Mouse (Mus musculus) hindbrain, embryonic 16.5 days (tissue): ENCODE results near the gene Tas1r3. TPM values are rescaled to one million over a fixed set of nuclear protein-coding genes. Genes with fewer than 3 reads are reported as not detected.

Source experiments
- ATAC-seq: fragments of 200-750 bp; cut with Nextera tagmentation; 2 replicates; pipeline ENCODE4 v1.8.0; 2017; ENCODE audit warnings: moderate TSS enrichment, moderate library complexity
- H3K27ac ChIP-seq: fragments of 300-500 bp; sonication (generic); 2 replicates; pipeline ENCODE4 v1.5.1; 2014; ENCODE audit warnings: low read depth, mild to moderate bottlenecking, control low read depth, low read length, moderate library complexity
- H3K27me3 ChIP-seq: fragments of 300-500 bp; sonication (generic); replicated peaks from 2 replicates; pipeline ENCODE4 v1.6.1; 2014; ENCODE audit warnings: low read length; ENCODE audit not compliant: control insufficient read depth, insufficient read depth
- H3K36me3 ChIP-seq: fragments of 300-500 bp; sonication (generic); 2 replicates; pipeline ENCODE4 v1.6.1; 2014; ENCODE audit warnings: mild to moderate bottlenecking, low read length, moderate library complexity, mixed read lengths; ENCODE audit not compliant: control insufficient read depth, insufficient read depth
- H3K4me1 ChIP-seq: fragments of 300-500 bp; sonication (generic); 2 replicates; pipeline ENCODE4 v1.6.1; 2014; ENCODE audit warnings: low read depth, low read length; ENCODE audit not compliant: control insufficient read depth, insufficient read depth
- H3K4me2 ChIP-seq: fragments of 300-500 bp; sonication (generic); 2 replicates; pipeline ENCODE4 v1.6.1; 2014; ENCODE audit warnings: mild to moderate bottlenecking, low read length, control low read depth, moderate library complexity
- H3K4me3 ChIP-seq: fragments of 300-500 bp; sonication (generic); 2 replicates; pipeline ENCODE4 v1.5.1; 2014; ENCODE audit warnings: mild to moderate bottlenecking, low read length, control low read depth, moderate library complexity
- H3K9ac ChIP-seq: fragments of 300-500 bp; sonication (generic); 2 replicates; pipeline ENCODE4 v1.6.1; 2014; ENCODE audit warnings: low read depth, mild to moderate bottlenecking, control low read depth, low read length, moderate library complexity
- H3K9me3 ChIP-seq: fragments of 300-500 bp; sonication (generic); 2 replicates; pipeline ENCODE4 v1.6.1; 2014; ENCODE audit warnings: mild to moderate bottlenecking, low read length, moderate library complexity; ENCODE audit not compliant: control insufficient read depth
- WGBS: fragments of 180-500 bp; shearing (Covaris S2); extraction: QIAGEN DNeasy Blood & Tissue Kit; methylation state at CpG from one replicate; pipeline ENCODE4 v1.1.7; 2014; 5-methylcytosine and 5-hydroxymethylcytosine counted together
- polyA plus RNA-seq: library from polyadenylated mRNA; unstranded; fragments of >200 nt; fragmentation: Nextera tagmentation; extraction: Ambion mirVana; gene quantifications from 2 replicates; pipeline ENCODE4 v1.2.1, GENCODE M21; 2015

Tas1r3 gene
- polyA plus RNA-seq, 1 experiment from 2014 or later: 0.29 TPM

GRCm38 (mm10) chr4:155899355-155899754 is 36.2 kb upstream of the Tas1r3 start:
- H3K4me2 ChIP-seq: no peak overlapping the region
- no peak overlapping the region for H3K9ac ChIP-seq
- H3K27me3 ChIP-seq: no peaks in the 10 kb centered on the region
- no peak overlapping the region for H3K4me3 ChIP-seq
- H3K4me1 ChIP-seq: peaks cover 14% of the 10 kb centered on the region
- H3K9me3 ChIP-seq: no peaks in the 10 kb centered on the region
- 96% methylated on average over 7 of the region's 7 CpGs for WGBS
- H3K27ac ChIP-seq: no peak overlapping the region
- H3K36me3 ChIP-seq: peaks cover 67% of the 10 kb centered on the region
- ATAC-seq: no peak

GRCm38 (mm10) chr4:155898318-155898717 is 35.2 kb upstream of the Tas1r3 start:
- Histone ChIP-seq H3K9ac (no peak overlapping the region), H3K4me1 (peaks cover 25% of the 10 kb centered on the region), H3K27me3 (no peaks in the 10 kb centered on the region), H3K36me3 (peaks cover 57% of the 10 kb centered on the region), H3K4me2 (no peak overlapping the region), H3K9me3 (no peaks in the 10 kb centered on the region), H3K4me3 (no peak overlapping the region), H3K27ac (no peak overlapping the region)
- 98% methylated on average over 2 of the region's 2 CpGs for WGBS
- no peak for ATAC-seq

GRCm38 (mm10) chr4:155896461-155896860 is 33.3 kb upstream of the Tas1r3 start:
- Histone ChIP-seq H3K4me3 (no peak overlapping the region), H3K9me3 (no peaks in the 10 kb centered on the region), H3K4me2 (no peak overlapping the region), H3K4me1 (peaks cover 31% of the 10 kb centered on the region), H3K36me3 (peaks cover 40% of the 10 kb centered on the region), H3K27me3 (no peaks in the 10 kb centered on the region), H3K9ac (no peak overlapping the region), H3K27ac (no peak overlapping the region)
- ATAC-seq: no peak
- WGBS: 98% methylated on average over 12 of the region's 12 CpGs

GRCm38 (mm10) chr4:155895826-155896225 is 32.7 kb upstream of the Tas1r3 start:
- H3K4me3 ChIP-seq: no peak overlapping the region
- H3K9me3 ChIP-seq: no peaks in the 10 kb centered on the region
- H3K27ac ChIP-seq: no peak overlapping the region
- H3K4me1 ChIP-seq: peaks cover 31% of the 10 kb centered on the region
- peaks cover 34% of the 10 kb centered on the region for H3K36me3 ChIP-seq
- WGBS: 94% methylated on average over 4 of the region's 4 CpGs
- H3K9ac ChIP-seq: no peak overlapping the region
- no peak for ATAC-seq
- peak overlapping the region; percentile 93 for H3K4me2 ChIP-seq
- H3K27me3 ChIP-seq: no peaks in the 10 kb centered on the region

GRCm38 (mm10) chr4:155895216-155895615 is 32.1 kb upstream of the Tas1r3 start:
- WGBS: 34% methylated on average over 6 of the region's 6 CpGs
- H3K9ac ChIP-seq: 0 out of 2 replicates have a peak overlapping the region, but pooled peaks have one; percentile 16
- ATAC-seq: no peak

GRCm38 (mm10) chr4:155894311-155894881 is 31.2 kb upstream of the Tas1r3 start:
- no peaks in the 10 kb centered on the region for H3K9me3 ChIP-seq
- peaks cover 41% of the 10 kb centered on the region for H3K4me1 ChIP-seq
- H3K4me2 ChIP-seq: peak overlapping the region; percentile 93
- no peaks in the 10 kb centered on the region for H3K27me3 ChIP-seq
- H3K36me3 ChIP-seq: peaks cover 21% of the 10 kb centered on the region
- WGBS: 14% methylated on average over 8 of the region's 8 CpGs
- peak overlapping the region; percentile 63 for H3K27ac ChIP-seq
- no peak for ATAC-seq
- peak overlapping the region; percentile 97 for H3K4me3 ChIP-seq
- peak overlapping the region; percentile 94 for H3K9ac ChIP-seq

More at GRCm38 (mm10) chr4:155895216-155895615, 32.1 kb upstream of the Tas1r3 start:
- Histone ChIP-seq H3K4me3 (peak overlapping the region; percentile 97), H3K4me2 (peak overlapping the region; percentile 93), H3K4me1 (peaks cover 37% of the 10 kb centered on the region), H3K9me3 (no peaks in the 10 kb centered on the region), H3K36me3 (peaks cover 29% of the 10 kb centered on the region), H3K27ac (peak overlapping the region; percentile 44; the same call in 1 of the 2 replicates), H3K27me3 (no peaks in the 10 kb centered on the region)

- H3K36me3 ChIP-seq: peaks cover 21% of the 10 kb centered on the region
- H3K4me3 ChIP-seq: peak overlapping the region; percentile 97
- H3K27me3 ChIP-seq: no peaks in the 10 kb centered on the region
- 64% methylated on average over 7 of the region's 8 CpGs for WGBS
- peaks cover 41% of the 10 kb centered on the region for H3K4me1 ChIP-seq
- H3K27ac ChIP-seq: no peak overlapping the region
- no peaks in the 10 kb centered on the region for H3K9me3 ChIP-seq
- peak overlapping the region; percentile 94 for H3K9ac ChIP-seq
- H3K4me2 ChIP-seq: peak overlapping the region; percentile 93
- no peak for ATAC-seq
These were observed 30.1 kb upstream of the Tas1r3 start for GRCm38 (mm10) chr4:155893212-155893690.

- H3K9ac ChIP-seq: peak overlapping the region; percentile 94
- peak overlapping the region; percentile 93 for H3K4me2 ChIP-seq
- H3K4me1 ChIP-seq: peaks cover 41% of the 10 kb centered on the region
- H3K27me3 ChIP-seq: no peaks in the 10 kb centered on the region
- 6% methylated on average over 25 of the region's 37 CpGs for WGBS
- peak; percentile 32 for ATAC-seq
- peak overlapping the region; percentile 97 for H3K4me3 ChIP-seq
- peaks cover 27% of the 10 kb centered on the region for H3K36me3 ChIP-seq
- no peaks in the 10 kb centered on the region for H3K9me3 ChIP-seq
- peak overlapping the region; percentile 100 for H3K27ac ChIP-seq
These were observed 29.5 kb upstream of the Tas1r3 start for GRCm38 (mm10) chr4:155892438-155893211.

GRCm38 (mm10) chr4:155892017-155892416 is 28.9 kb upstream of the Tas1r3 start:
- H3K4me2 ChIP-seq: peak overlapping the region; percentile 93
- peak overlapping the region; percentile 94 for H3K9ac ChIP-seq
- peaks cover 41% of the 10 kb centered on the region for H3K4me1 ChIP-seq
- H3K36me3 ChIP-seq: peaks cover 30% of the 10 kb centered on the region
- peak overlapping the region; percentile 100 for H3K27ac ChIP-seq
- no peaks in the 10 kb centered on the region for H3K27me3 ChIP-seq
- peak overlapping the region; percentile 97 for H3K4me3 ChIP-seq
- peak; percentile 88 for ATAC-seq
- 0% methylated on average over 56 of the region's 56 CpGs for WGBS
- H3K9me3 ChIP-seq: no peaks in the 10 kb centered on the region
